Mouse (Mus musculus): ENCODE results near the gene Cpeb1. TPM values are rescaled to one million over a fixed set of nuclear protein-coding genes. Genes with fewer than 3 reads are reported as not detected.

Gene Cpeb1
- polyA plus RNA-seq, 2 experiments = 0.03 TPM; not detected in 1

DNA sequence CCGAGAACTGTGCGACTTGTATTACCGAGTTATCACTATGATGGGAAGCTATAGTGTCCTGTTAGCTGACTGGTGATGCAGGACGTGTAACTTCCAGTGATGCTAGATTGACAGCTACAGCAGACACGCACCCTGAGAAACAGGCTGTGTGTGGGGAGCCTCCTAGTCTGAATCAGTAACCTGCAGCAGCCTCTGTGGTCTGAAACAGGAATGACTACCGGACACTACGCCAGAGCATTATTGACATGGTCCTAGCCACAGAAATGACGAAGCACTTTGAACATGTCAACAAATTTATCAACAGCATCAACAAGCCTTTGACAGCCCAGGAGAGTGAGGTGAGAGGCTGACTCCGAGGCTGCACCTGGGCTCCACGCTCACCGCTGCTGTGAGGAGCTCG is 129.2 kb downstream of the Cpeb1 start:
- H3K4me2 ChIP-seq (ENCODE audit: low read depth) = no peak overlapping the region
- no peak overlapping the region for H3K4me3 ChIP-seq (ENCODE audit: insufficient read depth in 1 of 2, low read depth in 2 of 2, low read length in 2 of 2)
- ATAC-seq (ENCODE audit: insufficient read depth) (no peak), DNase-seq (ENCODE audit: low read depth in 3 of 3, low spot score in 3 of 3) (no peak)
- H3K9me3 ChIP-seq (ENCODE audit: control insufficient read depth, low read length) = no peaks in the 10 kb centered on the region
- WGBS (ENCODE audit: insufficient replicate concordance) = 52% methylated on average over 12 of the region's 12 CpGs
- TF ChIP-seq EP300 (IDR thresholded peaks at IDR 0.05; ENCODE audit: low read depth) = no peak
- no peak overlapping the region for H3K9ac ChIP-seq (replicated peaks)
- no peaks in the 10 kb centered on the region for H3K36me3 ChIP-seq (replicated peaks; ENCODE audit: control insufficient read depth, insufficient read depth, low read depth)
- no peaks in the 10 kb centered on the region for H3K27me3 ChIP-seq (ENCODE audit: control insufficient read depth, insufficient read depth, low read length)
- H3K27ac ChIP-seq = no peak overlapping the region
- no peaks in the 10 kb centered on the region; a peak in 1 of 4 replicates for H3K4me1 ChIP-seq (replicated peaks; ENCODE audit: control insufficient read depth in 2 of 2, insufficient read depth in 2 of 2, low read length in 1 of 2)

DNA sequence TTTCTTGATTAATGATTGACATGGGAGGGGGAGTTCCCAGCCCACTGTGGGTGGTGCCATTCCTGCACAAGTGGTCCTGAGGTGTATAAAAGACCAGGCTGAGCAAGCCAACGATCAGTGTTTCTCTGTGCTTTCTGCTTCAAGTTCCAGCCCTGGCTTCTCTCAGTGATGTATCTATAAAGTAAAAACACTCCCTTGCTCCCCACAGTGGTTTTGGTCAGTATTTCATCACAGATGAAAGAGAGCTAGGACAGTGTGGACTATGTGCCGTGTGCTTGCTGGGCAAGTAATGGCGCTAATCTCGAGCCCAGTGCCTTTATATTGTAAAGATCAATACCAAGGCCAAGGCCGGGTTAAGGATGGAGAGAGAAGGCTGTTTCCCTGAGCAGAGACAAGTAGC is 133.5 kb downstream of the Cpeb1 start:
- H3K36me3 ChIP-seq (replicated peaks; ENCODE audit: control insufficient read depth, insufficient read depth, low read depth) = no peaks in the 10 kb centered on the region
- ATAC-seq (ENCODE audit: insufficient read depth) (no peak), DNase-seq (ENCODE audit: low read depth in 3 of 3, low spot score in 3 of 3) (no peak)
- TF ChIP-seq CTCF (IDR thresholded peaks at IDR 0.05; ENCODE audit: low read depth) (0 out of 2 replicates have a peak, but pooled peaks have one; percentile 14), EP300 (IDR thresholded peaks at IDR 0.05; ENCODE audit: low read depth) (no peak)
- no peaks in the 10 kb centered on the region for H3K9me3 ChIP-seq (ENCODE audit: control insufficient read depth, low read length)
- H3K9ac ChIP-seq (replicated peaks) = no peak overlapping the region
- no peaks in the 10 kb centered on the region; a peak in 1 of 4 replicates for H3K4me1 ChIP-seq (replicated peaks; ENCODE audit: control insufficient read depth in 2 of 2, insufficient read depth in 2 of 2, low read length in 1 of 2)
- H3K4me2 ChIP-seq (ENCODE audit: low read depth) = no peak overlapping the region
- WGBS (ENCODE audit: insufficient replicate concordance) = 57% methylated on average over 5 of the region's 5 CpGs
- H3K4me3 ChIP-seq (ENCODE audit: insufficient read depth in 1 of 2, low read depth in 2 of 2, low read length in 2 of 2) = no peak overlapping the region
- H3K27ac ChIP-seq = no peak overlapping the region
- no peaks in the 10 kb centered on the region for H3K27me3 ChIP-seq (ENCODE audit: control insufficient read depth, insufficient read depth, low read length)

DNA sequence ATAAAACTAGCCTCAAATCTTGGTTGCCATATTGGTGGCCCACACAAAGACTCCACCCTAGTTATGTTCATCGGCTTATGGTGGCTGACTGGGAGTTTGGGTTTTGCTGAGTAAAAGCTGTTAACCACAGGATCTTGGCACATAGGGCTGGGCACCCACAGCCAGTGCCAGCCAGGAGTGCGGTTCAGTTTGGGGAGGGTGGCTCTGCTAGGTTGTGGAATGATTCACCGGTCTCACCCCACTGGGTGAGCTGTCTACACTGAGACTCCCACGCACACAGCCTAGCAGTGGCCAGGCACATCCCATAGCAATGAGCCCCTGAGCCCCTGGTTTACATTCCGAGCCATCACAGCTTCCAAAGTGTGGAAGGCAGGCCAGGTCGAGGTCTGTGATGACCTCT is 135.5 kb downstream of the Cpeb1 start:
- Histone ChIP-seq H3K9me3 (ENCODE audit: control insufficient read depth, low read length) (no peaks in the 10 kb centered on the region), H3K4me3 (ENCODE audit: insufficient read depth in 1 of 2, low read depth in 2 of 2, low read length in 2 of 2) (no peak overlapping the region), H3K4me2 (ENCODE audit: low read depth) (no peak overlapping the region), H3K27me3 (ENCODE audit: control insufficient read depth, insufficient read depth, low read length) (no peaks in the 10 kb centered on the region), H3K36me3 (replicated peaks; ENCODE audit: control insufficient read depth, insufficient read depth, low read depth) (no peaks in the 10 kb centered on the region), H3K4me1 (replicated peaks; ENCODE audit: control insufficient read depth in 2 of 2, insufficient read depth in 2 of 2, low read length in 1 of 2) (no peaks in the 10 kb centered on the region), H3K27ac (no peak overlapping the region), H3K9ac (replicated peaks) (no peak overlapping the region)
- no peak for DNase-seq (ENCODE audit: low read depth in 3 of 3, low spot score in 3 of 3)
- TF ChIP-seq EP300 (IDR thresholded peaks at IDR 0.05; ENCODE audit: low read depth) = no peak
- no peak for TF ChIP-seq CTCF (IDR thresholded peaks at IDR 0.05; ENCODE audit: low read depth)
- WGBS (ENCODE audit: insufficient replicate concordance) = 70% methylated on average over 6 of the region's 6 CpGs
- no peak for ATAC-seq (ENCODE audit: insufficient read depth)

DNA sequence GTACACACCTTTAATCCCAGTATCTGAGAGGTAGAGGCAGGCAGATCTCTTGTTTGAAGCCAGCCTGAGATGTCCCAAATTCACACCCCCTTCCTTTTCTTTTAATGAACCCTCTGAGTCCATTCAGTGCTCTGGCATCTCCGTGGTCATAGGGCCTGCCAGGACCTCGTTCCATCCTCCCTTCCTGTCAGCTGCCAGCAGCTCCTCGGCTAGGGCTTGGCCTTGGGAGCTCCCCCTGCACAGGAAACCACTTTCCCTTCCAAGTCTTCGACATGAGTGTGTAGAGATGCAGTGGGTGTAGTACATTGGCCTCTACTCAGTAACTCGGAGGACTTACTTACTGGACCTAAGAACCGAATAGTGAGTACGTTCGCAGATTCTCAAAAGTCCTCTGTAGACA is 139.7 kb downstream of the Cpeb1 start:
- Histone ChIP-seq H3K27ac (no peak overlapping the region), H3K27me3 (ENCODE audit: control insufficient read depth, insufficient read depth, low read length) (no peaks in the 10 kb centered on the region), H3K9me3 (ENCODE audit: control insufficient read depth, low read length) (no peaks in the 10 kb centered on the region), H3K4me2 (ENCODE audit: low read depth) (no peak overlapping the region), H3K4me3 (ENCODE audit: insufficient read depth in 1 of 2, low read depth in 2 of 2, low read length in 2 of 2) (no peak overlapping the region), H3K9ac (replicated peaks) (no peak overlapping the region), H3K36me3 (replicated peaks; ENCODE audit: control insufficient read depth, insufficient read depth, low read depth) (no peaks in the 10 kb centered on the region), H3K4me1 (replicated peaks; ENCODE audit: control insufficient read depth in 2 of 2, insufficient read depth in 2 of 2, low read length in 1 of 2) (no peaks in the 10 kb centered on the region)
- ATAC-seq (ENCODE audit: insufficient read depth) (no peak), DNase-seq (ENCODE audit: low read depth in 3 of 3, low spot score in 3 of 3) (no peak)
- TF ChIP-seq CTCF (IDR thresholded peaks at IDR 0.05; ENCODE audit: low read depth) (no peak), EP300 (IDR thresholded peaks at IDR 0.05; ENCODE audit: low read depth) (no peak)
- 43% methylated on average over 8 of the region's 8 CpGs for WGBS (ENCODE audit: insufficient replicate concordance)

DNA sequence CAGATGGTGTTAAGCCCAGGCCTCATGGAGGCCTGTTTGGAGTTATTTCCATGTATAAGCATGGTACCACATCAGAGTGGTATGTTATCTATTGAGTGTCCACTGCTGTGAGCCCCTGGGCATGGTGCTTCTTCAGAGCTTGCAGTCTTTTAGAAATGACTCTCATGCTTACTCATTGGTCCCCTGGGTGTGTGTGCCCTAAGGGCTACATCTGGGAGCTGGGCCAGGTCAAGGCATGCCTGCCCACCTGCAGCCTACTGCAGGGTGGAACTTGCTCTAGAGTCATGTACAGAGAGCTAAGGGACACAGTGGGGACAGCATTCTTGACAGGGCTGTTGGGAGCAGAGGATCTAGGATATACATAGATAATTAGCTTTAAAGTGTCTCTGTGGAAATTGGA is 143.7 kb downstream of the Cpeb1 start:
- TF ChIP-seq CTCF (IDR thresholded peaks at IDR 0.05; ENCODE audit: low read depth) = no peak
- no peak for TF ChIP-seq EP300 (IDR thresholded peaks at IDR 0.05; ENCODE audit: low read depth)
- H3K4me3 ChIP-seq (ENCODE audit: insufficient read depth in 1 of 2, low read depth in 2 of 2, low read length in 2 of 2) = no peak overlapping the region
- ATAC-seq (ENCODE audit: insufficient read depth) (no peak), DNase-seq (ENCODE audit: low read depth in 3 of 3, low spot score in 3 of 3) (no peak)
- H3K4me2 ChIP-seq (ENCODE audit: low read depth) = no peak overlapping the region
- H3K36me3 ChIP-seq (replicated peaks; ENCODE audit: control insufficient read depth, insufficient read depth, low read depth) = no peaks in the 10 kb centered on the region
- no peaks in the 10 kb centered on the region for H3K9me3 ChIP-seq (ENCODE audit: control insufficient read depth, low read length)
- no peaks in the 10 kb centered on the region for H3K27me3 ChIP-seq (ENCODE audit: control insufficient read depth, insufficient read depth, low read length)
- no peaks in the 10 kb centered on the region for H3K4me1 ChIP-seq (replicated peaks; ENCODE audit: control insufficient read depth in 2 of 2, insufficient read depth in 2 of 2, low read length in 1 of 2)
- H3K9ac ChIP-seq (replicated peaks) = no peak overlapping the region
- H3K27ac ChIP-seq = no peak overlapping the region

All from liver, embryonic 14.5 days (tissue).